Mouse (Mus musculus) myocyte (in vitro differentiated cells): ENCODE results near the gene Gpi1.

Experiments
- CEBPB ChIP-seq: IDR thresholded peaks from 2 replicates; pipeline ENCODE4 v1.6.1; 2011; ENCODE audit warnings: mild to moderate bottlenecking, moderate library complexity; ENCODE audit not compliant: poor library complexity, insufficient read depth, severe bottlenecking
- MAX ChIP-seq: IDR thresholded peaks from one replicate; pipeline ENCODE4 v1.6.1; 2011; ENCODE audit warnings: low read depth, mild to moderate bottlenecking, control low read depth
- MYOD1 ChIP-seq, 3 experiments: IDR thresholded peaks; one replicate each; pipeline ENCODE4 v1.6.1; 2011; ENCODE audit warnings: control low read depth in 2 of 3, low read depth in 2 of 3, mild to moderate bottlenecking in 2 of 3, moderate library complexity in 1 of 3; ENCODE audit not compliant: insufficient read length in 2 of 3, control insufficient read depth in 1 of 3
- USF1 ChIP-seq: IDR thresholded peaks from one replicate; pipeline ENCODE4 v1.6.1; 2011; ENCODE audit warnings: low read depth, mild to moderate bottlenecking, control low read depth, moderate library complexity

- TF ChIP-seq CEBPB (no peak), USF1 (no peak), MAX (no peak), MYOD1 (IDR thresholded peaks at IDR 0.05; ENCODE audit: control insufficient read depth in 1 of 3, insufficient read length in 2 of 3, low read depth in 2 of 3) (no peak)
Observed at GRCm38 (mm10) chr7:34192825-34193224, 37.3 kb downstream of the Gpi1 start.
